ENCODE assay signal across 31 mouse cellular contexts in the genomic region with DNA sequence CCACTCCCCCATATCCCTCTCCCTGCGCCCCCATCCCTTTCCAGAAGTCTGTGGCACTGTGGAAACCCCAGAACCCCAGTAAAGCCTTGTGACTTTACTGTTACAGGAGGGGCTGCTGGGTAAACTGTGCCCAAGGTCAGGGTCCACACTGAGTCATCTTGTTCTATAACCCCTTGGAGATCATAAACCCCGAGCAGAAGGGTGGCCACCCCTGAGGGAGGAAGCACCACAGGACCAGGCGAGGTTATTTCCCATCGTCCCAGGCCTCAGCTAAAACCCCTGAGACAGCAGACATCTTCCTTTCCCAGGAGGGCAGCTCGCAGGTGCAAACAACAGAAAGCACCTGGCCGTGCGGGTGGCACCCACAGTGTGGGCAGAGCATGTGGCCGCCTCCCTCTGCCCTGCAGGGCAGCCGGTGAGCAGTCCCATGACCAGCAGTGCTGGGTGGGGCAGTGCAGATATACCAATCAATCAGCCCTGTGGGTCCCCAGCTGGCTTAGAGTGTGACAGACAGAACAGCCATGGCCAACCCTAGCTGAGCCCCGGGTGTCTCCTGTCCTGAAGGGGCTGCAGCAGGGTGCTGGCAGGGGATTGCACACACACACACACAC. TPM values are rescaled to one million over a fixed set of nuclear protein-coding genes. Genes with fewer than 3 reads are reported as not detected.
A peak's percentile ranks its signal among the peaks of the same experiment; 100 is the strongest.
DNase-seq lines count a peak whose midpoint lies in the region; ATAC-seq and TF ChIP-seq lines count a peak whose summit lies in the region.
"Had no signal": no experiment of that assay in that cellular context is flagged by ENCODE, and none has a peak within 500 bp of the region (broad histone marks: within the 10 kb centered on the region; RNA-seq: fewer than 3 reads in every experiment).

No protein-coding gene starts in this region.

- H3K9me3 ChIP-seq in hindbrain, embryonic 16.5 days (ENCODE audit: control insufficient read depth, low read length) = no peaks in the 10 kb centered on the region
- H3K9me3 ChIP-seq in hindbrain, embryonic 11.5 days (ENCODE audit: control insufficient read depth, low read length) = no peaks in the 10 kb centered on the region
- H3K9me3 ChIP-seq in intestine, embryonic 14.5 days (ENCODE audit: control insufficient read depth, low read length) = no peaks in the 10 kb centered on the region
- no peaks in the 10 kb centered on the region for H3K9me3 ChIP-seq in intestine, postnatal 0 days (ENCODE audit: control insufficient read depth)
- H3K9me3 ChIP-seq in stomach, embryonic 15.5 days = no peaks in the 10 kb centered on the region
- H3K9me3 ChIP-seq: hindbrain, embryonic 13.5 days; lung, embryonic 15.5 days had no signal

- H3K27ac ChIP-seq in hindbrain, embryonic 16.5 days (ENCODE audit: low read depth, low read length) = no peak overlapping the region
- H3K27ac ChIP-seq in hindbrain, embryonic 11.5 days (ENCODE audit: low read depth, low read length) = no peak overlapping the region
- peak overlapping the region; percentile 51; the same call in 1 of the 2 replicates for H3K27ac ChIP-seq in intestine, embryonic 14.5 days (ENCODE audit: low read depth)
- H3K27ac ChIP-seq in intestine, postnatal 0 days (ENCODE audit: low read depth, low read length) = peak overlapping the region; percentile 91
- H3K27ac ChIP-seq in stomach, embryonic 15.5 days = no peak overlapping the region; the same call in 1 of the 2 replicates
- H3K27ac ChIP-seq: forebrain, embryonic 13.5 days; hindbrain, embryonic 13.5 days; lung, embryonic 15.5 days had no signal

- no peaks in the 10 kb centered on the region for H3K36me3 ChIP-seq in hindbrain, embryonic 16.5 days (ENCODE audit: control insufficient read depth, insufficient read depth, low read length)
- H3K36me3 ChIP-seq in hindbrain, embryonic 11.5 days (ENCODE audit: control insufficient read depth, insufficient read depth, low read length) = no peaks in the 10 kb centered on the region
- no peaks in the 10 kb centered on the region for H3K36me3 ChIP-seq in intestine, embryonic 14.5 days (ENCODE audit: control insufficient read depth, insufficient read depth, low read length)
- peaks cover 9% of the 10 kb centered on the region; the same call in 1 of the 2 replicates for H3K36me3 ChIP-seq in intestine, postnatal 0 days (ENCODE audit: control insufficient read depth, insufficient read depth)
- no peaks in the 10 kb centered on the region for H3K36me3 ChIP-seq in stomach, embryonic 15.5 days
- H3K36me3 ChIP-seq: hindbrain, embryonic 13.5 days; lung, embryonic 15.5 days had no signal

- no peak overlapping the region for H3K4me3 ChIP-seq in hindbrain, embryonic 16.5 days (ENCODE audit: low read length)
- no peak overlapping the region for H3K4me3 ChIP-seq in hindbrain, embryonic 11.5 days (ENCODE audit: low read depth, low read length)
- H3K4me3 ChIP-seq in intestine, embryonic 14.5 days (ENCODE audit: low read depth, low read length) = no peak overlapping the region
- H3K4me3 ChIP-seq in intestine, postnatal 0 days (ENCODE audit: low read depth, low read length) = no peak overlapping the region
- H3K4me3 ChIP-seq in stomach, embryonic 15.5 days (replicated peaks) = no peak overlapping the region
- H3K4me3 ChIP-seq: erythroblast, embryonic 14.5 days; forebrain, embryonic 13.5 days; hindbrain, embryonic 13.5 days; lung, embryonic 15.5 days had no signal

- no peak overlapping the region for H3K9ac ChIP-seq in hindbrain, embryonic 16.5 days (ENCODE audit: low read depth, low read length)
- H3K9ac ChIP-seq in hindbrain, embryonic 11.5 days (ENCODE audit: low read depth, low read length) = no peak overlapping the region
- no peak overlapping the region for H3K9ac ChIP-seq in intestine, embryonic 14.5 days (ENCODE audit: low read length)
- 0 out of 2 replicates have a peak overlapping the region, but pooled peaks have one; percentile 17 for H3K9ac ChIP-seq in intestine, postnatal 0 days (ENCODE audit: low read depth, low read length)
- no peak overlapping the region for H3K9ac ChIP-seq in stomach, embryonic 15.5 days
- H3K9ac ChIP-seq: forebrain, embryonic 13.5 days; hindbrain, embryonic 13.5 days; lung, embryonic 15.5 days had no signal

- 86% methylated on average over 10 of the region's 10 CpGs for WGBS in hindbrain, embryonic 16.5 days
- WGBS in hindbrain, embryonic 11.5 days = 85% methylated on average over 10 of the region's 10 CpGs
- WGBS in intestine, embryonic 14.5 days = 67% methylated on average over 10 of the region's 10 CpGs
- WGBS in intestine, postnatal 0 days = 23% methylated on average over 10 of the region's 10 CpGs
- 55% methylated on average over 10 of the region's 10 CpGs for WGBS in stomach, embryonic 15.5 days

- H3K27me3 ChIP-seq in hindbrain, embryonic 16.5 days (replicated peaks; ENCODE audit: control insufficient read depth, insufficient read depth, low read length) = no peaks in the 10 kb centered on the region
- no peaks in the 10 kb centered on the region for H3K27me3 ChIP-seq in hindbrain, embryonic 11.5 days (ENCODE audit: control insufficient read depth, insufficient read depth, low read length)
- H3K27me3 ChIP-seq in intestine, embryonic 14.5 days (replicated peaks; ENCODE audit: control insufficient read depth, insufficient read depth, low read length) = no peaks in the 10 kb centered on the region
- H3K27me3 ChIP-seq in intestine, postnatal 0 days (replicated peaks; ENCODE audit: control insufficient read depth, insufficient read depth, low read length) = no peaks in the 10 kb centered on the region
- no peaks in the 10 kb centered on the region for H3K27me3 ChIP-seq in stomach, embryonic 15.5 days (replicated peaks)
- H3K27me3 ChIP-seq: forebrain, embryonic 13.5 days; hindbrain, embryonic 13.5 days; lung, embryonic 15.5 days; Patski had no signal

- no peaks in the 10 kb centered on the region for H3K4me1 ChIP-seq in hindbrain, embryonic 16.5 days (ENCODE audit: control insufficient read depth, insufficient read depth, low read depth, low read length)
- H3K4me1 ChIP-seq in hindbrain, embryonic 11.5 days (replicated peaks; ENCODE audit: control insufficient read depth, insufficient read depth, low read length) = no peaks in the 10 kb centered on the region
- H3K4me1 ChIP-seq in intestine, embryonic 14.5 days (replicated peaks; ENCODE audit: control insufficient read depth, insufficient read depth, low read length) = 0 out of 2 replicates have a peak, but pooled peaks cover 4% of the 10 kb centered on the region
- 0 out of 2 replicates have a peak, but pooled peaks cover 5% of the 10 kb centered on the region for H3K4me1 ChIP-seq in intestine, postnatal 0 days (replicated peaks; ENCODE audit: control insufficient read depth, insufficient read depth, low read length)
- H3K4me1 ChIP-seq in stomach, embryonic 15.5 days = 0 out of 2 replicates have a peak, but pooled peaks cover 9% of the 10 kb centered on the region
- H3K4me1 ChIP-seq: forebrain, embryonic 13.5 days; hindbrain, embryonic 13.5 days; lung, embryonic 15.5 days had no signal

- ATAC-seq in hindbrain, embryonic 16.5 days = peak; percentile 29; the same call in 1 of the 2 replicates
- no peak for ATAC-seq in hindbrain, embryonic 11.5 days (ENCODE audit: low FRiP score)
- peak; percentile 72 for ATAC-seq in intestine, embryonic 14.5 days (replicated peaks; ENCODE audit: low FRiP score, low TSS enrichment, low read depth)
- ATAC-seq in intestine, postnatal 0 days = peak; percentile 89
- peak; percentile 51; the same call in 1 of the 2 replicates for ATAC-seq in stomach, embryonic 15.5 days (ENCODE audit: insufficient read depth, low FRiP score, low read depth)
- ATAC-seq: forebrain, embryonic 13.5 days; inflammation-experienced regulatory T-cells, adult 6 months; Patski had no signal

- no peak overlapping the region for H3K4me2 ChIP-seq in hindbrain, embryonic 16.5 days (ENCODE audit: low read length)
- no peak overlapping the region for H3K4me2 ChIP-seq in hindbrain, embryonic 11.5 days (replicated peaks; ENCODE audit: low read depth, low read length)
- no peak overlapping the region for H3K4me2 ChIP-seq in intestine, embryonic 14.5 days (ENCODE audit: low read length)
- peak overlapping the region; percentile 17 for H3K4me2 ChIP-seq in intestine, postnatal 0 days (replicated peaks; ENCODE audit: low read depth)
- no peak overlapping the region for H3K4me2 ChIP-seq in stomach, embryonic 15.5 days
- H3K4me2 ChIP-seq: forebrain, embryonic 13.5 days; hindbrain, embryonic 13.5 days; lung, embryonic 15.5 days; midbrain, embryonic 11.5 days had no signal

- DNase-seq in hindbrain, embryonic 11.5 days (ENCODE audit: low spot score) = no peak
- no peak for DNase-seq in intestine, embryonic 14.5 days (ENCODE audit: low spot score)
- DNase-seq in ovary, postnatal 14 days (ENCODE audit: low spot score) = no peak
- no peak for DNase-seq in layer of hippocampus, adult 9-11 months
- DNase-seq: adrenal gland, postnatal 36 days; cerebellum, adult 18-20 months; cerebellum, postnatal 10 days; gastrocnemius, postnatal 14 days; heart, postnatal 14 days; kidney, adult 9 months; kidney, postnatal 14 days; layer of hippocampus, postnatal 36 days; left cerebral cortex, postnatal 4 days; retina, postnatal 1 day; right cerebral cortex, postnatal 14 days had no signal

- TF ChIP-seq CTCF in intestine, postnatal 0 days (IDR thresholded peaks at IDR 0.05; ENCODE audit: low read depth) = no peak

RNA-seq across cellular contexts. Expression of gene 2900026A02Rik, which starts 49.0 kb away (rescaled TPM):
- 4.3 and 4.8 TPM in 2 replicates for polyA plus RNA-seq in hindbrain, embryonic 16.5 days (2015; fragmentation: Nextera tagmentation; extraction: Ambion mirVana)
- 1.2 and 1.5 TPM in 2 replicates for polyA plus RNA-seq in hindbrain, embryonic 11.5 days (2014; fragmentation: Nextera tagmentation; extraction: Ambion mirVana)
- polyA plus RNA-seq in intestine, embryonic 14.5 days (2014; fragmentation: Nextera tagmentation; extraction: Ambion mirVana) = 6.9 TPM in 2 replicates
- 8.0 and 10.4 TPM in 2 replicates for polyA plus RNA-seq in intestine, postnatal 0 days (2015; fragmentation: Nextera tagmentation; extraction: Ambion mirVana)
- 12.6 and 15.2 TPM in 2 replicates for polyA plus RNA-seq in stomach, embryonic 15.5 days (2015; fragmentation: Nextera tagmentation; extraction: Ambion mirVana)

RNA-seq across cellular contexts. Expression of gene Tmem211, which starts 54.6 kb away (rescaled TPM):
- not detected in 2 replicates for polyA plus RNA-seq in hindbrain, embryonic 16.5 days (2015; fragmentation: Nextera tagmentation; extraction: Ambion mirVana)
- 0.08 TPM in 1 of 2 replicates, not detected in the other for polyA plus RNA-seq in hindbrain, embryonic 11.5 days (2014; fragmentation: Nextera tagmentation; extraction: Ambion mirVana)
- not detected in 2 replicates for polyA plus RNA-seq in intestine, embryonic 14.5 days (2014; fragmentation: Nextera tagmentation; extraction: Ambion mirVana)
- not detected in 2 replicates for polyA plus RNA-seq in intestine, postnatal 0 days (2015; fragmentation: Nextera tagmentation; extraction: Ambion mirVana)
- 0.48 and 0.57 TPM in 2 replicates for polyA plus RNA-seq in stomach, embryonic 15.5 days (2015; fragmentation: Nextera tagmentation; extraction: Ambion mirVana)
- polyA plus RNA-seq: cortical plate, adult 2 months; erythroblast, embryonic 14.5 days; forebrain, embryonic 13.5 days; heart, embryonic 14.5 days; hindbrain, embryonic 13.5 days; inflammation-experienced regulatory T-cells, adult 6 months; liver, adult 2 months; liver, embryonic 16.5 days; lung, embryonic 15.5 days; neural tube, embryonic 14.5 days; Patski; testis, adult 2 months had no signal

Comparison
In these comparisons a context has a peak if more than half of its experiments do, and no peak if none do; other contexts are left out.
1. H3K27ac ChIP-seq: peak in intestine, embryonic 14.5 days (single experiment) and intestine, postnatal 0 days (single experiment); none in hindbrain, embryonic 16.5 days (single experiment), hindbrain, embryonic 11.5 days (single experiment) and stomach, embryonic 15.5 days (single experiment).